31 mouse cellular contexts compared by ENCODE assay signal in genomic region chr13:58317768-58318167, GRCm38 (mm10). TPM values are rescaled to one million over a fixed set of nuclear protein-coding genes. Genes with fewer than 3 reads are reported as not detected.
DNase-seq lines count a peak whose midpoint lies in the region; ATAC-seq and TF ChIP-seq lines count a peak whose summit lies in the region.
"Had no signal": no experiment of that assay in that cellular context is flagged by ENCODE, and none has a peak within 500 bp of the region (broad histone marks: within the 10 kb centered on the region; RNA-seq: fewer than 3 reads in every experiment).

No protein-coding gene starts in this region.

- no peaks in the 10 kb centered on the region for H3K9me3 ChIP-seq in hindbrain, postnatal 0 days (ENCODE audit: low read length)
- no peaks in the 10 kb centered on the region for H3K9me3 ChIP-seq in hindbrain, embryonic 12.5 days (replicated peaks)
- H3K9me3 ChIP-seq in midbrain, embryonic 15.5 days = no peaks in the 10 kb centered on the region
- H3K9me3 ChIP-seq: embryonic facial prominence, embryonic 10.5 days; embryonic facial prominence, embryonic 13.5 days; forebrain, embryonic 12.5 days; G1E; heart, embryonic 15.5 days; hindbrain, embryonic 10.5 days had no signal

- no peak for TF ChIP-seq CTCF in hindbrain, postnatal 0 days (IDR thresholded peaks at IDR 0.05; ENCODE audit: low read depth)

- ATAC-seq in hindbrain, postnatal 0 days = no peak
- ATAC-seq in hindbrain, embryonic 12.5 days (ENCODE audit: low FRiP score) = no peak
- no peak for ATAC-seq in midbrain, embryonic 15.5 days (replicated peaks)
- ATAC-seq: forebrain, postnatal 0 days; Patski had no signal

- WGBS in hindbrain, postnatal 0 days = 33% methylated on average over 2 of the region's 2 CpGs
- 55% methylated on average over 2 of the region's 2 CpGs for WGBS in hindbrain, embryonic 12.5 days
- WGBS in midbrain, embryonic 15.5 days = 31% methylated on average over 2 of the region's 2 CpGs

- no peak overlapping the region for H3K27ac ChIP-seq in hindbrain, postnatal 0 days
- no peak overlapping the region for H3K27ac ChIP-seq in hindbrain, embryonic 12.5 days
- H3K27ac ChIP-seq in midbrain, embryonic 15.5 days = peak overlapping the region; percentile 67
- H3K27ac ChIP-seq: embryonic facial prominence, embryonic 10.5 days; embryonic facial prominence, embryonic 13.5 days; forebrain, embryonic 12.5 days; gastrocnemius, adult 2 months; heart, embryonic 15.5 days; hindbrain, embryonic 10.5 days; hindbrain, embryonic 14.5 days had no signal

- no peak overlapping the region for H3K9ac ChIP-seq in hindbrain, postnatal 0 days (replicated peaks; ENCODE audit: low read length)
- H3K9ac ChIP-seq in hindbrain, embryonic 12.5 days = no peak overlapping the region
- H3K9ac ChIP-seq in midbrain, embryonic 15.5 days = no peak overlapping the region
- H3K9ac ChIP-seq: embryonic facial prominence, embryonic 13.5 days; forebrain, embryonic 12.5 days; forebrain, postnatal 0 days; heart, embryonic 12.5 days; heart, embryonic 15.5 days; hindbrain, embryonic 14.5 days had no signal

- H3K27me3 ChIP-seq in hindbrain, postnatal 0 days (ENCODE audit: insufficient read depth, low read length) = no peaks in the 10 kb centered on the region
- no peaks in the 10 kb centered on the region for H3K27me3 ChIP-seq in hindbrain, embryonic 12.5 days
- no peaks in the 10 kb centered on the region for H3K27me3 ChIP-seq in midbrain, embryonic 15.5 days (replicated peaks)
- H3K27me3 ChIP-seq: CH12.LX; embryonic facial prominence, embryonic 13.5 days; forebrain, embryonic 12.5 days; heart, embryonic 15.5 days; Patski had no signal

- H3K4me1 ChIP-seq in hindbrain, postnatal 0 days (ENCODE audit: insufficient read depth, low read length) = no peaks in the 10 kb centered on the region
- H3K4me1 ChIP-seq in hindbrain, embryonic 12.5 days = no peaks in the 10 kb centered on the region
- peaks cover 12% of the 10 kb centered on the region for H3K4me1 ChIP-seq in midbrain, embryonic 15.5 days
- H3K4me1 ChIP-seq: embryonic facial prominence, embryonic 10.5 days; embryonic facial prominence, embryonic 13.5 days; forebrain, embryonic 12.5 days; heart, embryonic 15.5 days; hindbrain, embryonic 10.5 days had no signal

- H3K36me3 ChIP-seq in hindbrain, postnatal 0 days (ENCODE audit: insufficient read depth, low read length) = no peaks in the 10 kb centered on the region
- no peaks in the 10 kb centered on the region for H3K36me3 ChIP-seq in hindbrain, embryonic 12.5 days
- no peaks in the 10 kb centered on the region for H3K36me3 ChIP-seq in midbrain, embryonic 15.5 days (replicated peaks)
- H3K36me3 ChIP-seq: embryonic facial prominence, embryonic 10.5 days; embryonic facial prominence, embryonic 13.5 days; forebrain, embryonic 12.5 days; G1E; heart, embryonic 12.5 days; heart, embryonic 15.5 days; hindbrain, embryonic 10.5 days had no signal

- H3K4me3 ChIP-seq in hindbrain, postnatal 0 days (ENCODE audit: low read length) = no peak overlapping the region
- H3K4me3 ChIP-seq in hindbrain, embryonic 12.5 days = no peak overlapping the region
- H3K4me3 ChIP-seq in midbrain, embryonic 15.5 days = no peak overlapping the region
- H3K4me3 ChIP-seq: embryonic facial prominence, embryonic 10.5 days; embryonic facial prominence, embryonic 13.5 days; erythroblast, embryonic 14.5 days; forebrain, embryonic 12.5 days; gastrocnemius, adult 2 months; heart, embryonic 12.5 days; heart, embryonic 15.5 days; hindbrain, embryonic 10.5 days had no signal

- peak; percentile 36 for DNase-seq in hindbrain, postnatal 0 days (ENCODE audit: low spot score)
- DNase-seq in brain, adult 2 months (ENCODE audit: low read depth, low spot score) = peak; percentile 26
- no peak for DNase-seq in heart, adult 9 months (ENCODE audit: low spot score in 2 of 2)
- no peak for DNase-seq in urinary bladder, postnatal 4 days (ENCODE audit: low spot score in 2 of 2)
- DNase-seq: adrenal gland, postnatal 10 days; adrenal gland, postnatal 36 days; B cell, adult 2 months; cerebellum, adult 11-12 months; cerebellum, adult 8-10 months; cerebellum, postnatal 10 days; cerebellum, postnatal 36 days; embryo, embryonic 11 days; forebrain, postnatal 0 days; gastrocnemius, adult 2 months; gastrocnemius, postnatal 14 days; heart, adult 11 months; heart, postnatal 10 days; heart, postnatal 36 days had no signal

- no peak overlapping the region for H3K4me2 ChIP-seq in hindbrain, postnatal 0 days (ENCODE audit: low read depth, low read length)
- H3K4me2 ChIP-seq in hindbrain, embryonic 12.5 days (replicated peaks) = no peak overlapping the region
- no peak overlapping the region for H3K4me2 ChIP-seq in midbrain, embryonic 15.5 days
- H3K4me2 ChIP-seq: embryonic facial prominence, embryonic 13.5 days; forebrain, embryonic 12.5 days; heart, embryonic 12.5 days; heart, embryonic 15.5 days; hindbrain, embryonic 14.5 days had no signal

RNA-seq across cellular contexts. Expression of gene Kif27, which starts 41.2 kb away (rescaled TPM):
- total RNA-seq in hindbrain, postnatal 0 days (2014; rRNA removed) = 1.0 and 1.2 TPM in 2 replicates
- polyA plus RNA-seq in hindbrain, postnatal 0 days (2015; fragmentation: Nextera tagmentation; extraction: Ambion mirVana) = 1.6 and 1.7 TPM in 2 replicates
- 2.4 and 2.5 TPM in 2 replicates for polyA plus RNA-seq in hindbrain, embryonic 12.5 days (2016; fragmentation: Nextera tagmentation; extraction: Ambion mirVana)
- polyA plus RNA-seq in midbrain, embryonic 15.5 days (2015; fragmentation: Nextera tagmentation; extraction: Ambion mirVana) = 1.8 and 1.9 TPM in 2 replicates
- total RNA-seq: CH12.LX had no signal
- polyA plus RNA-seq: G1E had no signal

RNA-seq across cellular contexts. Expression of gene Gkap1, which starts 42.3 kb away (rescaled TPM):
- total RNA-seq in hindbrain, postnatal 0 days (2014; rRNA removed) = 10.0 and 18.6 TPM in 2 replicates
- polyA plus RNA-seq in hindbrain, postnatal 0 days (2015; fragmentation: Nextera tagmentation; extraction: Ambion mirVana) = 39.5 and 41.1 TPM in 2 replicates
- polyA plus RNA-seq in hindbrain, embryonic 12.5 days (2016; fragmentation: Nextera tagmentation; extraction: Ambion mirVana) = 42.7 and 44.0 TPM in 2 replicates
- polyA plus RNA-seq in midbrain, embryonic 15.5 days (2015; fragmentation: Nextera tagmentation; extraction: Ambion mirVana) = 30.7 and 32.6 TPM in 2 replicates

Comparison
In these comparisons a context has a peak if more than half of its experiments do, and no peak if none do; other contexts are left out.
1. DNase-seq: peak in hindbrain, postnatal 0 days (single experiment) and brain, adult 2 months (single experiment); none in heart, adult 9 months (0 of 2) and urinary bladder, postnatal 4 days (0 of 2).